In the genomic region with DNA sequence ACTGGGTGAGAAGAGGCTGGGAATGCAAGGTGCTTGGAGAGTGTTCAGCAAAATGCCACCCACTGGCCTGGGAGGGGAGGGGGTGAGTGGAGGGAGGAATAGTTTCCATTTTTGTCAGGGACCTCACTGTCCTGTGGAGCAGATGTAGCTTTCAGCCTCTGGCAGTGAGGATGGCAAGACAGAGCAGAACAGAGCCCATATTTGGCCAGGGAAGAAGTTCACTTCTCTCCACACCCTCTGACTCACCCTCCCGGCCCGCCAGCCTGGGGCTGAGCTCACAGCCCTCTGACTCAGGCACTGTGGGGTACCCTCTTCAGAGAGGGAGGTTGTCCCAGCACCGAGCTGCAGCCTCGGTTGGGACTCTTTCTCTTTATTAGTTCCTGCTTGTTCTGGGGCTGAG, we compare ENCODE assay signal across 9 mouse cellular contexts.
DNase-seq lines count a peak whose midpoint lies in the region; ATAC-seq and TF ChIP-seq lines count a peak whose summit lies in the region.
"Had no signal": no experiment of that assay in that cellular context is flagged by ENCODE, and none has a peak within 500 bp of the region (broad histone marks: within the 10 kb centered on the region; RNA-seq: fewer than 3 reads in every experiment).

No protein-coding gene starts in this region.

- peak overlapping the region; percentile 40 for H3ac ChIP-seq in C2C12 (ENCODE audit: control insufficient read depth, insufficient read length, low read depth)

- no peaks in the 10 kb centered on the region for H3K79me2 ChIP-seq in C2C12 (ENCODE audit: control insufficient read depth, insufficient read depth)

- peak overlapping the region; percentile 56 for H3K27ac ChIP-seq in heart, embryonic 16.5 days (ENCODE audit: low read length)
- H3K27ac ChIP-seq in hindbrain, postnatal 0 days, result no peak overlapping the region
- H3K27ac ChIP-seq in liver, embryonic 12.5 days, result no peak overlapping the region
- H3K27ac ChIP-seq: limb, embryonic 13.5 days had no signal

- peaks cover 12% of the 10 kb centered on the region for H3K4me1 ChIP-seq in heart, embryonic 16.5 days (ENCODE audit: control insufficient read depth, insufficient read depth, low read length)
- no peaks in the 10 kb centered on the region for H3K4me1 ChIP-seq in hindbrain, postnatal 0 days (ENCODE audit: insufficient read depth, low read length)
- H3K4me1 ChIP-seq in liver, embryonic 12.5 days, result no peaks in the 10 kb centered on the region
- H3K4me1 ChIP-seq: limb, embryonic 13.5 days had no signal

- DNase-seq in brain, adult 2 months (ENCODE audit: low read depth, low spot score), result peak; percentile 55
- DNase-seq in B cell, adult 2 months, result no peak
- DNase-seq in cerebellum, adult 11-12 months, result no peak
- no peak for DNase-seq in hindbrain, postnatal 0 days (ENCODE audit: low spot score)

- H3K9ac ChIP-seq in heart, embryonic 16.5 days (ENCODE audit: low read length), result peak overlapping the region; percentile 14; the same call in 1 of the 2 replicates
- no peak overlapping the region for H3K9ac ChIP-seq in hindbrain, postnatal 0 days (replicated peaks; ENCODE audit: low read length)
- H3K9ac ChIP-seq in liver, embryonic 12.5 days, result no peak overlapping the region
- H3K9ac ChIP-seq: limb, embryonic 13.5 days had no signal

- peak; percentile 88 for ATAC-seq in heart, embryonic 16.5 days (replicated peaks; ENCODE audit: extremely low read depth, insufficient read depth, low FRiP score)
- peak; percentile 63 for ATAC-seq in megakaryocyte progenitor cell, adult 5-6 weeks (replicated peaks; ENCODE audit: poor library complexity)
- ATAC-seq in hindbrain, postnatal 0 days, result no peak
- ATAC-seq in liver, embryonic 12.5 days, result no peak

- H3K9me3 ChIP-seq in heart, embryonic 16.5 days (replicated peaks; ENCODE audit: control insufficient read depth, low read length), result no peaks in the 10 kb centered on the region
- no peaks in the 10 kb centered on the region for H3K9me3 ChIP-seq in hindbrain, postnatal 0 days (ENCODE audit: low read length)
- H3K9me3 ChIP-seq in liver, embryonic 12.5 days (replicated peaks), result no peaks in the 10 kb centered on the region

- peak overlapping the region; percentile 40 for H3K4me2 ChIP-seq in heart, embryonic 16.5 days (ENCODE audit: low read depth, low read length)
- H3K4me2 ChIP-seq in hindbrain, postnatal 0 days (ENCODE audit: low read depth, low read length), result no peak overlapping the region
- no peak overlapping the region for H3K4me2 ChIP-seq in liver, embryonic 12.5 days
- H3K4me2 ChIP-seq: limb, embryonic 13.5 days had no signal

- TF ChIP-seq CTCF in C2C12 (IDR thresholded peaks at IDR 0.05; ENCODE audit: control insufficient read depth, insufficient read depth, insufficient read length), result no peak
- no peak for TF ChIP-seq CTCF in hindbrain, postnatal 0 days (IDR thresholded peaks at IDR 0.05; ENCODE audit: low read depth)

- peak overlapping the region; percentile 14 for H3K4me3 ChIP-seq in C2C12 (ENCODE audit: insufficient read depth, poor library complexity, severe bottlenecking)
- no peak overlapping the region for H3K4me3 ChIP-seq in heart, embryonic 16.5 days (ENCODE audit: low read length)
- H3K4me3 ChIP-seq in hindbrain, postnatal 0 days (ENCODE audit: low read length), result no peak overlapping the region
- H3K4me3 ChIP-seq in liver, embryonic 12.5 days, result no peak overlapping the region
- H3K4me3 ChIP-seq: limb, embryonic 13.5 days had no signal

- H3K79me3 ChIP-seq in C2C12 (ENCODE audit: low read depth), result no peaks in the 10 kb centered on the region

- 14% methylated on average over 4 of the region's 4 CpGs for WGBS in heart, embryonic 16.5 days
- 41% methylated on average over 4 of the region's 4 CpGs for WGBS in hindbrain, postnatal 0 days
- 17% methylated on average over 4 of the region's 4 CpGs for WGBS in liver, embryonic 12.5 days (ENCODE audit: insufficient replicate concordance)

- no peaks in the 10 kb centered on the region for H3K27me3 ChIP-seq in C2C12 (ENCODE audit: control insufficient read depth, insufficient read depth, insufficient read length)
- no peaks in the 10 kb centered on the region for H3K27me3 ChIP-seq in heart, embryonic 16.5 days (ENCODE audit: control insufficient read depth, insufficient read depth, low read length)
- no peaks in the 10 kb centered on the region for H3K27me3 ChIP-seq in hindbrain, postnatal 0 days (ENCODE audit: insufficient read depth, low read length)
- H3K27me3 ChIP-seq in liver, embryonic 12.5 days (replicated peaks), result no peaks in the 10 kb centered on the region
- H3K27me3 ChIP-seq: limb, embryonic 13.5 days had no signal

- H3K36me3 ChIP-seq in C2C12 (ENCODE audit: control insufficient read depth, insufficient read depth), result no peaks in the 10 kb centered on the region
- H3K36me3 ChIP-seq in heart, embryonic 16.5 days (ENCODE audit: control insufficient read depth, insufficient read depth), result no peaks in the 10 kb centered on the region
- H3K36me3 ChIP-seq in hindbrain, postnatal 0 days (ENCODE audit: insufficient read depth, low read length), result no peaks in the 10 kb centered on the region
- H3K36me3 ChIP-seq in liver, embryonic 12.5 days, result no peaks in the 10 kb centered on the region
- H3K36me3 ChIP-seq: limb, embryonic 13.5 days had no signal

TF ChIP-seq in C2C12, 6 proteins besides CTCF, POLR2A, EP300 and RAD21:
- TF ChIP-seq USF1 (IDR thresholded peaks at IDR 0.05; ENCODE audit: low read depth) (no peak), MAX (IDR thresholded peaks at IDR 0.05) (peak; percentile 89), FOSL1 (IDR thresholded peaks at IDR 0.05; ENCODE audit: insufficient read depth, low read length, poor library complexity, severe bottlenecking) (peak; percentile 95), MYOD1 (IDR thresholded peaks at IDR 0.05; ENCODE audit: control insufficient read depth, insufficient read length, low read depth) (peak; percentile 50)

Comparison
In these comparisons a context has a peak if more than half of its experiments do, and no peak if none do; other contexts are left out.
1. ATAC-seq: peak in heart, embryonic 16.5 days (single experiment) and megakaryocyte progenitor cell, adult 5-6 weeks (single experiment); none in hindbrain, postnatal 0 days (single experiment) and liver, embryonic 12.5 days (single experiment).